Mouse (Mus musculus) forebrain, embryonic 16.5 days (tissue): Measurements from ENCODE around the gene Cacfd1. TPM values are rescaled to one million over a fixed set of nuclear protein-coding genes. Genes with fewer than 3 reads are reported as not detected.

Source experiments
- ATAC-seq: fragments of 200-750 bp; cut with Nextera tagmentation; 2 replicates; pipeline ENCODE4 v1.8.0; 2017; ENCODE audit warnings: mild to moderate bottlenecking, moderate library complexity
- H3K27ac ChIP-seq: fragments of 300-500 bp; sonication (generic); 2 replicates; pipeline ENCODE4 v1.5.1; 2014; ENCODE audit warnings: low read length, control low read depth
- H3K27me3 ChIP-seq: fragments of 300-500 bp; sonication (generic); replicated peaks from 2 replicates; pipeline ENCODE4 v1.6.1; 2014; ENCODE audit warnings: low read length; ENCODE audit not compliant: control insufficient read depth, insufficient read depth
- H3K36me3 ChIP-seq: fragments of 300-500 bp; sonication (generic); 2 replicates; pipeline ENCODE4 v1.6.1; 2014; ENCODE audit not compliant: control insufficient read depth, insufficient read depth
- H3K4me1 ChIP-seq: fragments of 300-500 bp; sonication (generic); replicated peaks from 2 replicates; pipeline ENCODE4 v1.6.1; 2014; ENCODE audit warnings: low read length; ENCODE audit not compliant: control insufficient read depth, insufficient read depth
- H3K4me2 ChIP-seq: fragments of 300-500 bp; sonication (generic); 2 replicates; pipeline ENCODE4 v1.6.1; 2014; ENCODE audit warnings: mild to moderate bottlenecking, low read length, control low read depth
- H3K4me3 ChIP-seq: fragments of 300-500 bp; sonication (generic); replicated peaks from 2 replicates; pipeline ENCODE4 v1.5.1; 2014; ENCODE audit warnings: mild to moderate bottlenecking, low read length, control low read depth
- H3K9ac ChIP-seq: fragments of 300-500 bp; sonication (generic); replicated peaks from 2 replicates; pipeline ENCODE4 v1.6.1; 2014; ENCODE audit warnings: low read depth, low read length, control low read depth
- H3K9me3 ChIP-seq: fragments of 300-500 bp; sonication (generic); 2 replicates; pipeline ENCODE4 v1.6.1; 2016; ENCODE audit warnings: low read length; ENCODE audit not compliant: control insufficient read depth
- WGBS: fragments of 180-500 bp; shearing (Covaris S2); extraction: QIAGEN DNeasy Blood & Tissue Kit; methylation state at CpG from one replicate; pipeline ENCODE4 v1.1.7; 2014; 5-methylcytosine and 5-hydroxymethylcytosine counted together
- polyA plus RNA-seq: library from polyadenylated mRNA; unstranded; fragments of >200 nt; fragmentation: Nextera tagmentation; extraction: Ambion mirVana; gene quantifications from 2 replicates; pipeline ENCODE4 v1.2.1, GENCODE M21; 2015

The Cacfd1 gene
- polyA plus RNA-seq, 1 experiment from 2014 or later, result 125 TPM

- H3K9me3 ChIP-seq, result no peaks in the 10 kb centered on the region
- no peak overlapping the region for H3K27ac ChIP-seq
- peaks cover 3% of the 10 kb centered on the region; the same call in 1 of the 2 replicates for H3K36me3 ChIP-seq
- H3K27me3 ChIP-seq, result peaks cover 4% of the 10 kb centered on the region; the same call in 1 of the 2 replicates
- H3K4me3 ChIP-seq, result no peak overlapping the region
- no peak for ATAC-seq
- peaks cover 11% of the 10 kb centered on the region for H3K4me1 ChIP-seq
- WGBS, result 85% methylated on average over 14 of the region's 14 CpGs
- H3K9ac ChIP-seq, result no peak overlapping the region
- H3K4me2 ChIP-seq, result no peak overlapping the region
These were observed 14.4 kb downstream of the Cacfd1 start for GRCm38 (mm10) chr2:27024136-27024535.

DNA sequence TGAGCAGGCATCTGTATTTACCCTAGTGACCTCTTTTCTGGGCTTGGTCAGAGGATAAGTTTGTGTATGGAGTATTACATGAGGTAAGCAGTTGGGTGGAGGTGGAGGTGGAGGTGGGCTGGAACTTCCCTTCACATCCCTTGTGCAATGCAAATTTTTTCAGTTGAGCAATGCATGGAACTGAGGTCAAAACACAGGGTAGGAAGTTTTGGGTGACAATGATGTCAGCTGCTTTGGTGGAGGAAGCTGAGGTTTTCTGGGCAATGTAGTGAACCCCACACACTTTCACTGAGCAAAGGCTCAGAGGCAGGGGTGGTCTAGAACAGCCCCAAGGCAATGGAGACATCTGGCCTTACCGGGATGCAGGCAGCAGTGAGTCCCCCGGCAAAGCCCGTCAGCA lies 15.8 kb downstream of the Cacfd1 start:
- no peak overlapping the region for H3K27ac ChIP-seq
- 89% methylated on average over 3 of the region's 3 CpGs for whole genome bisulfite sequencing
- H3K9ac ChIP-seq, result no peak overlapping the region
- peaks cover 4% of the 10 kb centered on the region; the same call in 1 of the 2 replicates for H3K27me3 ChIP-seq
- H3K9me3 ChIP-seq, result no peaks in the 10 kb centered on the region
- H3K36me3 ChIP-seq, result no peaks in the 10 kb centered on the region
- ATAC-seq, result no peak
- H3K4me3 ChIP-seq, result no peak overlapping the region
- H3K4me1 ChIP-seq, result peaks cover 11% of the 10 kb centered on the region
- H3K4me2 ChIP-seq, result no peak overlapping the region

- 92% methylated on average over 3 of the region's 3 CpGs for WGBS
These were observed 16.6 kb downstream of the Cacfd1 start for GRCm38 (mm10) chr2:27026332-27026731.

DNA sequence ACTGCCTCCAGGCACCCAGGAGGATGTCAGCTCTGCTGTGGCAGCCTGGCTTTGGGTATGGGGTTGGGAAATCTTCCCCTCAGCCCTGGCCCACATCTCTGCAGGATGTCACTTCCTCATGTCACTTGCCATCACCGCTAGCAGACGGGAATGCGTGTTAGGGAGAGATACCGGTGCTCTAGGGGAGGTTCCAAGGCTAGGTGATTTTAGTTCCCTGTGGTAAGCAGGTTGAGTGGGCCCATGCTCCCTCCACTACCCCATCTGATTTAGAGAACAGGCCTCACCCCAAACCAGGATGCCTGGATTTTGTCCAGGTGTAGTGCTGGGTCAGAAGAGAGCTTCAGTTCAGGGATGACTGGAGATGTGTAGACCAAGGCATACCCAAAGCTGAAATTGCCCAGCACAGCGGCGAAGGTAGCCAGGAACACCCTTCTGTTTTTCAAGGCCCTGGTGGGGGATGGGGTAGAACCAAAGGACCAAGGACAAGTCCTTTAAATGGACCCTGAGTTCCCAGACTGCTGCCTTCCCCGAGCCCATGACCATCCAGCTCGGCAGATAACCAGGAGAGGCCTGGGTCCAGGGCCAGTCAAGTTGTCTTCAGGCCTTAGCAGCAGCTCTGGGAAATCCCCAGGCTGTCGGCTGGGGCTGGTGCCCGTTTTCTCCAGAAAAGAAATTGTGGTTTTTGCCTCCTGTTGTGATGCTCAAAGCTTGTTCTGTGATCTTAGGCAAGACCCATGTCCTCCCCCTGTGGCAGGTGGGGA lies 17.3 kb downstream of the Cacfd1 start:
- peaks cover 11% of the 10 kb centered on the region for H3K4me1 ChIP-seq
- 73% methylated on average over 10 of the region's 10 CpGs for WGBS
- peak overlapping the region; percentile 67 for H3K9ac ChIP-seq
- peaks cover 4% of the 10 kb centered on the region; the same call in 1 of the 2 replicates for H3K27me3 ChIP-seq
- ATAC-seq, result no peak
- no peaks in the 10 kb centered on the region for H3K36me3 ChIP-seq
- no peak overlapping the region for H3K27ac ChIP-seq
- peak overlapping the region; percentile 75 for H3K4me2 ChIP-seq
- no peaks in the 10 kb centered on the region for H3K9me3 ChIP-seq
- H3K4me3 ChIP-seq, result peak overlapping the region; percentile 53

More at GRCm38 (mm10) chr2:27026332-27026731, 16.6 kb downstream of the Cacfd1 start:
- no peak for ATAC-seq
- H3K4me3 ChIP-seq, result no peak overlapping the region
- H3K9ac ChIP-seq, result no peak overlapping the region
- H3K9me3 ChIP-seq, result no peaks in the 10 kb centered on the region
- no peak overlapping the region for H3K4me2 ChIP-seq
- H3K27me3 ChIP-seq, result peaks cover 4% of the 10 kb centered on the region; the same call in 1 of the 2 replicates
- no peak overlapping the region for H3K27ac ChIP-seq
- no peaks in the 10 kb centered on the region for H3K36me3 ChIP-seq
- H3K4me1 ChIP-seq, result peaks cover 11% of the 10 kb centered on the region

DNA sequence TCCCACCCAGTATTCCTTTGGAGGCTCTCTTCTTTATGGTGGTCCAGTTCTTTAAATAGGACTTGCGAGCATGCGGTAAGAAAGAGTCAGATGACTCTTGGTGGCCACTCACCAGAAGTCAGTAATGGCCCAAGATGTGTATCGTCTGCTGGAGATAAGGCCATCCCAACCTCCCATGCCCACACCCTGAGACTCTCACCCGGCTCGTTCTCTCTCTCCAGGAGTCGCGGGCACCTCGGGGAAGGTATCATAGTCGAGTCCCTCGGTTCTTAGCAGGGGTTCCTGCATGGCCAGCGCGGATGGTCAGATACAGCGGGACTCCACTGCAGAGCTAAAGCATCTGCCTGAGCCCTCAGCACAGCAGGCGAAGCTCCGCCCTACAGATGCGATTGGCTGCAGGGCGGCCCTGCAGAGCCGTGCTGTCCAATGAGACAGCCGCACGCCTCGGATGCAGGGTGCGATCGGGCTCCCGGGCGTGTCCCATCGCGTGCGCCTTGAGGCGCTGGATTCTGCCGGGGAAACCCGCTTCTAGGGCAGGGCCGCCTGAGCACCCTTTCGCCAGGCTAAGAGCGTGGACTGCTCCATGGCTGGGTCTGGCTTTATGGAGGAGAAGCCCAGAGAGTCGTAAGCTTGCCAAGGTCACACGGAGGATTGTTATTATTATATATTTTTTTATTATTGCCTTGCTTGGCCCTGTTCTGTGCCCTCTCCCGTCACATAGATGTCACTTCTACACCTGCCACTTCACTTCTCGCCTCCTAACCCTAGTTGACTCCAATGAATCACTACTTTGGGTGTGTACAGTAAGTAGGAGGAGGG lies 18.1 kb downstream of the Cacfd1 start, which contains the start of gene Slc2a6:
Gene Slc2a6 (minus strand): TSS at position 381 of the 819 bp plus-strand sequence.
- peak within 1 kb of the TSS; percentile 53 for H3K4me3 ChIP-seq
- 2% methylated on average over 38 of the region's 38 CpGs for WGBS
- H3K9me3 ChIP-seq, result no peaks in the 10 kb centered on the region
- H3K4me1 ChIP-seq, result peaks cover 11% of the 10 kb centered on the region
- ATAC-seq, result peak; percentile 100
- H3K27ac ChIP-seq, result no peak within 1 kb of the TSS
- peak within 1 kb of the TSS; percentile 75 for H3K4me2 ChIP-seq
- H3K9ac ChIP-seq, result peak within 1 kb of the TSS; percentile 67
- H3K36me3 ChIP-seq, result no peaks in the 10 kb centered on the region
- H3K27me3 ChIP-seq, result peaks cover 4% of the 10 kb centered on the region; the same call in 1 of the 2 replicates

- no peak for ATAC-seq
- no peak overlapping the region for H3K27ac ChIP-seq
- H3K4me1 ChIP-seq, result peaks cover 11% of the 10 kb centered on the region
- WGBS, result 82% methylated on average over 4 of the region's 4 CpGs
- H3K9ac ChIP-seq, result no peak overlapping the region
- H3K27me3 ChIP-seq, result peaks cover 4% of the 10 kb centered on the region; the same call in 1 of the 2 replicates
- H3K36me3 ChIP-seq, result no peaks in the 10 kb centered on the region
- peak overlapping the region; percentile 75 for H3K4me2 ChIP-seq
- peak overlapping the region; percentile 53; the same call in 1 of the 2 replicates for H3K4me3 ChIP-seq
- H3K9me3 ChIP-seq, result no peaks in the 10 kb centered on the region
These were observed 18.8 kb downstream of the Cacfd1 start for GRCm38 (mm10) chr2:27028437-27029015.

DNA sequence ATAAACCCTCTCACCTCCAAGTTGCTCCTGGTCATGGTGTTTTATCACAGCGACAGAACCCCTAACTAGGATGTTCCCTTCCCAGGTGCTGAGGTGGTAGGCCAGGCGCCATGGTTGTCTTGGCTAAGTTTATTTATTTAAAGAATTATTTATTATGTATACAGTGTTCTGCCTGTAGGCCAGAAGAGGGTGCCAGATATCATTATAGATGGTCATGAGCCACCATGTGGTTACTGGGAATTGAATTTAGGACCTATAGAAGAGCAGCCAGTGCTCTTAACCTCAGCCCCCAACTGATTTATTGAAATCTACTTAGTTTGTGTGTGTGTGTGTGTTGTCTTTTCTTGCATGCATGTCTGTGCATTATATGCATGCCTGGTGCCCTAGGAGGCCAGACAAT lies 22.6 kb downstream of the Cacfd1 start:
- H3K4me1 ChIP-seq, result peaks cover 6% of the 10 kb centered on the region
- H3K9me3 ChIP-seq, result no peaks in the 10 kb centered on the region
- no peak overlapping the region for H3K4me3 ChIP-seq
- no peak overlapping the region for H3K4me2 ChIP-seq
- H3K27ac ChIP-seq, result no peak overlapping the region
- no peak overlapping the region for H3K9ac ChIP-seq
- 86% methylated on average over 2 of the region's 2 CpGs for WGBS
- ATAC-seq, result no peak
- H3K36me3 ChIP-seq, result no peaks in the 10 kb centered on the region
- peaks cover 4% of the 10 kb centered on the region; the same call in 1 of the 2 replicates for H3K27me3 ChIP-seq

DNA sequence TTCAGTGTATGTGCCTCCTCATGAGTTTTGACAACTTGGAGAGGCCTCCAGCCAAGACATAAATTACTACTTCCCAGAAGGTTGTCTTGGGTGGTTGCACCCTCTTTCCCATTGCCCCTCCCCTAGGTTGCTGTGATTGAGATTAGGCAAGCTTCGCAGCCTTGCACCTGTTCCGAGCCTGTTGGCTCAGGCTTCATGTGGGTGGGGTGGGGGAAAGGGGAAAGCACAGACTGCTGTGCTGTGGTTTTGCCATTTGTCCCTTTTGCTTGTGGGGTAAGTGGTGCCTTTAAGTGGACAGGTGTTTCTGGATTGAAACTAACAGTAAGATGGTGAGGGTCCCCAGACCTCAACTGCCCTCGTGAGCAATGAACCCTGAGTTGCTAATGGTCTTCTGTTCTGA lies 26.3 kb downstream of the Cacfd1 start:
- Histone ChIP-seq H3K4me2 (no peak overlapping the region), H3K36me3 (no peaks in the 10 kb centered on the region), H3K4me1 (0 out of 2 replicates have a peak, but pooled peaks cover 4% of the 10 kb centered on the region), H3K9me3 (no peaks in the 10 kb centered on the region), H3K27ac (no peak overlapping the region), H3K27me3 (no peaks in the 10 kb centered on the region), H3K4me3 (no peak overlapping the region), H3K9ac (no peak overlapping the region)
- no peak for ATAC-seq
- 55% methylated on average over 3 of the region's 3 CpGs for WGBS

DNA sequence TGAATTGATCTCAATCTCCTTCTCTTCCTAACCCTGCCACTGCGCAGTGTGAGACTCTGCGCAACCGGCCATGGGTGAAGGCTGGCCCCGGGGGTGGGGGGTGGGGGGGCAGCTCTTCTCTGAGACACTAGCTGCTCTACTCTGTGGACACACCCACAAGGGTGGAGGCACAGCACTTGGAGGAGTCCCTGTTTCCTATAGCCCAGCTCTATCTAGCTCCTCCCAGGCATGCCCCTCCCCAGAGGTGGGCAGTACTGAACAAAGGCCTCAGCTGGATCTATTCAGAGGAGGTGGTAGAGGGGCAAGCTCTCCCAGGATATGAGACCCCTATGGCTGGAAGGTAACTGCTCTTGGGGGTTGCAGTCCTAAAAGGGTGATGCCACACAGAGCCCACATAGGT lies 27.3 kb downstream of the Cacfd1 start:
- no peaks in the 10 kb centered on the region for H3K9me3 ChIP-seq
- no peaks in the 10 kb centered on the region for H3K36me3 ChIP-seq
- no peak overlapping the region for H3K9ac ChIP-seq
- 0 out of 2 replicates have a peak, but pooled peaks cover 4% of the 10 kb centered on the region for H3K4me1 ChIP-seq
- WGBS, result 45% methylated on average over 4 of the region's 4 CpGs
- ATAC-seq, result no peak
- no peak overlapping the region for H3K27ac ChIP-seq
- H3K4me2 ChIP-seq, result no peak overlapping the region
- no peaks in the 10 kb centered on the region for H3K27me3 ChIP-seq
- H3K4me3 ChIP-seq, result no peak overlapping the region
